Mouse (Mus musculus) brain, embryonic 14.5 days (tissue): Measurements from ENCODE around the gene Mrps33.

Experiments
- CTCF ChIP-seq: fragments of 200-500 bp; IDR thresholded peaks from 2 replicates; pipeline ENCODE4 v1.5.1; 2012; ENCODE audit warnings: inconsistent platforms, mild to moderate bottlenecking, moderate library complexity, borderline replicate concordance; ENCODE audit not compliant: insufficient read depth, insufficient read length; ENCODE audit errors: extremely low read depth
- POLR2A ChIP-seq: fragments of 200-500 bp; IDR thresholded peaks from 2 replicates; pipeline ENCODE4 v1.6.1; 2012; ENCODE audit warnings: mild to moderate bottlenecking, inconsistent platforms, borderline replicate concordance; ENCODE audit not compliant: poor library complexity, insufficient read depth, insufficient read length, severe bottlenecking; ENCODE audit errors: extremely low read depth

DNA sequence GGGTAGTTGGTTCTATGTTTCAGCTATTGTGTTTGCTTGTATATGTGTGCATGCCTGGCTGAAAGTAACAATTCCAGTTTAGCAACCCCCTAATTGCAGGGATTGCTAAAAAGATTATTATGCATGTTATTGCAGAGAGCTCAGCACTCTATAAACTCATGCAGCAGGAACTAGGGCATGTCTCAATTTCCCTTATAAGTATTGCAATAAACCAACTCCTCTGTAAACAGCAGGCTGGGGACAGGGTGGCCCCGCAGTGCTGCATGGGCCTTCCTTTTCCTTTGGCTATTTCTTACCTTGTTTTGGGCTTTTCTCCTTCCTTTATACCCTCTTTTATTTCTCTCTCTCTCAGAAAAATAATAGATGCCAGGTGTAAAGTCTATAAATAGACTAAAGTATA is 32.3 kb downstream of the Mrps33 start:
- TF ChIP-seq CTCF (no peak), POLR2A (no peak)
